Mouse (Mus musculus): ENCODE results near the gene Gipc3. TPM values are rescaled to one million over a fixed set of nuclear protein-coding genes. Genes with fewer than 3 reads are reported as not detected.

Gipc3 gene
- total and polyA plus RNA-seq, 3 experiments: 4.8 to 6.4 (median 5.5) TPM

- no peaks in the 10 kb centered on the region for H3K27me3 ChIP-seq (ENCODE audit: control insufficient read depth, insufficient read depth, low read length)
- DNase-seq: no peak
- H3K79me2 ChIP-seq (replicated peaks; ENCODE audit: control insufficient read depth, insufficient read depth, low read length): no peaks in the 10 kb centered on the region
- no peak overlapping the region for H3K27ac ChIP-seq
- no peaks in the 10 kb centered on the region for H3K36me3 ChIP-seq (ENCODE audit: control insufficient read depth, insufficient read depth, low read length)
- TF ChIP-seq EP300 (IDR thresholded peaks at IDR 0.05; ENCODE audit: insufficient read depth, low read depth, low read length) (no peak), CTCF (IDR thresholded peaks at IDR 0.05) (no peak), POLR2A (IDR thresholded peaks at IDR 0.05; ENCODE audit: insufficient read depth, low read depth, low read length) (no peak)
- H3K4me1 ChIP-seq (ENCODE audit: control insufficient read depth, insufficient read depth, low read length): peaks cover 26% of the 10 kb centered on the region
- WGBS: 64% methylated on average over 29 of the region's 29 CpGs
- H3K9ac ChIP-seq (ENCODE audit: low read depth, low read length): 0 out of 2 replicates have a peak overlapping the region, but pooled peaks have one; percentile 33
- no peak overlapping the region for H3K4me3 ChIP-seq
- intact Hi-C loops (cut with DNase I): no loop called here
These were observed 10.8 kb downstream of the Gipc3 start for GRCm38 (mm10) chr10:81332277-81332676.

- WGBS: 30% methylated on average over 4 of the region's 4 CpGs
- peaks cover 33% of the 10 kb centered on the region for H3K4me1 ChIP-seq (ENCODE audit: control insufficient read depth, insufficient read depth, low read length)
- TF ChIP-seq POLR2A (IDR thresholded peaks at IDR 0.05; ENCODE audit: insufficient read depth, low read depth, low read length) (0 out of 2 replicates have a peak, but pooled peaks have one; percentile 22), CTCF (IDR thresholded peaks at IDR 0.05) (no peak), EP300 (IDR thresholded peaks at IDR 0.05; ENCODE audit: insufficient read depth, low read depth, low read length) (peak; percentile 66; the same call in 1 of the 2 replicates)
These were observed 13.1 kb downstream of the Gipc3 start for GRCm38 (mm10) chr10:81330007-81330406.

GRCm38 (mm10) chr10:81329194-81329975 lies 13.7 kb downstream of the Gipc3 start:
- Histone ChIP-seq H3K27ac (peak overlapping the region; percentile 86), H3K4me1 (ENCODE audit: control insufficient read depth, insufficient read depth, low read length) (peaks cover 33% of the 10 kb centered on the region), H3K36me3 (ENCODE audit: control insufficient read depth, insufficient read depth, low read length) (no peaks in the 10 kb centered on the region), H3K9ac (ENCODE audit: low read depth, low read length) (peak overlapping the region; percentile 52), H3K79me2 (replicated peaks; ENCODE audit: control insufficient read depth, insufficient read depth, low read length) (no peaks in the 10 kb centered on the region), H3K27me3 (ENCODE audit: control insufficient read depth, insufficient read depth, low read length) (no peaks in the 10 kb centered on the region), H3K4me3 (peak overlapping the region; percentile 27; the same call in 1 of the 2 replicates)
- 28% methylated on average over 10 of the region's 10 CpGs for WGBS
- no peak for TF ChIP-seq CTCF (IDR thresholded peaks at IDR 0.05)
- no peak for TF ChIP-seq EP300 (IDR thresholded peaks at IDR 0.05; ENCODE audit: insufficient read depth, low read depth, low read length)
- TF ChIP-seq POLR2A (IDR thresholded peaks at IDR 0.05; ENCODE audit: insufficient read depth, low read depth, low read length): no peak
- intact Hi-C loops (cut with DNase I): no loop called here
- peak in 1 of 2 experiments; percentile 55 for DNase-seq

More at GRCm38 (mm10) chr10:81330007-81330406, 13.1 kb downstream of the Gipc3 start:
- H3K27me3 ChIP-seq (ENCODE audit: control insufficient read depth, insufficient read depth, low read length): no peaks in the 10 kb centered on the region
- H3K4me3 ChIP-seq: no peak overlapping the region
- intact Hi-C loops (cut with DNase I): no loop called here
- no peaks in the 10 kb centered on the region for H3K79me2 ChIP-seq (replicated peaks; ENCODE audit: control insufficient read depth, insufficient read depth, low read length)
- H3K27ac ChIP-seq: peak overlapping the region; percentile 86
- peak overlapping the region; percentile 13 for H3K9ac ChIP-seq (ENCODE audit: low read depth, low read length)
- H3K36me3 ChIP-seq (ENCODE audit: control insufficient read depth, insufficient read depth, low read length): no peaks in the 10 kb centered on the region
- DNase-seq: peak; percentile 81 to 85

GRCm38 (mm10) chr10:81328386-81328785 lies 14.7 kb downstream of the Gipc3 start, which contains the start of gene Tbxa2r:
Gene Tbxa2r (plus strand): TSS chr10:81328731.
- 22% methylated on average over 10 of the region's 10 CpGs for WGBS
- Histone ChIP-seq H3K27ac (peak within 1 kb of the TSS; percentile 86), H3K36me3 (ENCODE audit: control insufficient read depth, insufficient read depth, low read length) (no peaks in the 10 kb centered on the region), H3K9ac (ENCODE audit: low read depth, low read length) (peak within 1 kb of the TSS; percentile 52), H3K4me3 (peak within 1 kb of the TSS; percentile 27), H3K27me3 (ENCODE audit: control insufficient read depth, insufficient read depth, low read length) (no peaks in the 10 kb centered on the region), H3K4me1 (ENCODE audit: control insufficient read depth, insufficient read depth, low read length) (peaks cover 33% of the 10 kb centered on the region), H3K79me2 (replicated peaks; ENCODE audit: control insufficient read depth, insufficient read depth, low read length) (no peaks in the 10 kb centered on the region)
- intact Hi-C loops (cut with DNase I): no loop called here
- TF ChIP-seq EP300 (IDR thresholded peaks at IDR 0.05; ENCODE audit: insufficient read depth, low read depth, low read length): no peak
- TF ChIP-seq POLR2A (IDR thresholded peaks at IDR 0.05; ENCODE audit: insufficient read depth, low read depth, low read length): no peak
- peak; percentile 41 for TF ChIP-seq CTCF (IDR thresholded peaks at IDR 0.05)
- DNase-seq: peak; percentile 74 to 81

- Histone ChIP-seq H3K4me1 (ENCODE audit: control insufficient read depth, insufficient read depth, low read length) (peaks cover 33% of the 10 kb centered on the region), H3K9ac (ENCODE audit: low read depth, low read length) (peak overlapping the region; percentile 52), H3K79me2 (replicated peaks; ENCODE audit: control insufficient read depth, insufficient read depth, low read length) (no peaks in the 10 kb centered on the region), H3K27me3 (ENCODE audit: control insufficient read depth, insufficient read depth, low read length) (no peaks in the 10 kb centered on the region), H3K27ac (peak overlapping the region; percentile 86), H3K36me3 (ENCODE audit: control insufficient read depth, insufficient read depth, low read length) (no peaks in the 10 kb centered on the region), H3K4me3 (no peak overlapping the region)
- WGBS: 12% methylated on average over 2 of the region's 2 CpGs
- peak in 1 of 2 experiments; percentile 61 for DNase-seq
- intact Hi-C loops (cut with DNase I): no loop called here
- TF ChIP-seq EP300 (IDR thresholded peaks at IDR 0.05; ENCODE audit: insufficient read depth, low read depth, low read length) (no peak), CTCF (IDR thresholded peaks at IDR 0.05) (no peak), POLR2A (IDR thresholded peaks at IDR 0.05; ENCODE audit: insufficient read depth, low read depth, low read length) (no peak)
These were observed 15.1 kb downstream of the Gipc3 start for GRCm38 (mm10) chr10:81327959-81328358.

GRCm38 (mm10) chr10:81326858-81327257 lies 16.2 kb downstream of the Gipc3 start:
- peak overlapping the region; percentile 4; the same call in 1 of the 2 replicates for H3K4me3 ChIP-seq
- WGBS: 40% methylated on average over 6 of the region's 6 CpGs
- peak; percentile 69 to 78 for DNase-seq

More at GRCm38 (mm10) chr10:81326858-81327257, 16.2 kb downstream of the Gipc3 start:
- H3K27me3 ChIP-seq (ENCODE audit: control insufficient read depth, insufficient read depth, low read length): no peaks in the 10 kb centered on the region
- peak overlapping the region; percentile 86 for H3K27ac ChIP-seq
- H3K4me1 ChIP-seq (ENCODE audit: control insufficient read depth, insufficient read depth, low read length): peaks cover 33% of the 10 kb centered on the region
- intact Hi-C loops (cut with DNase I): no loop called here
- peak; percentile 78 for TF ChIP-seq EP300 (IDR thresholded peaks at IDR 0.05; ENCODE audit: insufficient read depth, low read depth, low read length)
- 0 out of 2 replicates have a peak, but pooled peaks have one; percentile 10 for TF ChIP-seq CTCF (IDR thresholded peaks at IDR 0.05)
- peak; percentile 64 for TF ChIP-seq POLR2A (IDR thresholded peaks at IDR 0.05; ENCODE audit: insufficient read depth, low read depth, low read length)
- H3K9ac ChIP-seq (ENCODE audit: low read depth, low read length): peak overlapping the region; percentile 52
- no peaks in the 10 kb centered on the region; the same call in 1 of the 2 replicates for H3K79me2 ChIP-seq (replicated peaks; ENCODE audit: control insufficient read depth, insufficient read depth, low read length)
- H3K36me3 ChIP-seq (ENCODE audit: control insufficient read depth, insufficient read depth, low read length): no peaks in the 10 kb centered on the region; the same call in 1 of the 2 replicates
